In genomic region chr12:28863260-28863659, GRCm38 (mm10) we compare ENCODE assay signal across 12 mouse cellular contexts.
A peak's percentile ranks its signal among the peaks of the same experiment; 100 is the strongest.
DNase-seq lines count a peak whose midpoint lies in the region; ATAC-seq and TF ChIP-seq lines count a peak whose summit lies in the region.
"Had no signal": no experiment of that assay in that cellular context is flagged by ENCODE, and none has a peak within 500 bp of the region (broad histone marks: within the 10 kb centered on the region; RNA-seq: fewer than 3 reads in every experiment).

No protein-coding gene starts in this region.

- H3K9me3 ChIP-seq in G1E (replicated peaks): no peaks in the 10 kb centered on the region
- H3K9me3 ChIP-seq in intestine, embryonic 15.5 days: no peaks in the 10 kb centered on the region

- no peak for ATAC-seq in frontal cortex, adult (ENCODE audit: low TSS enrichment)
- ATAC-seq in G1E (ENCODE audit: extremely low read depth, insufficient number of reproducible peaks, low FRiP score, poor library complexity, severe bottlenecking): no peak
- ATAC-seq in intestine, embryonic 15.5 days: peak; percentile 76

- no peak overlapping the region for H3K4me2 ChIP-seq in intestine, embryonic 15.5 days (replicated peaks)
- H3K4me2 ChIP-seq: heart, embryonic 11.5 days had no signal

- TF ChIP-seq CTCF in layer of hippocampus, adult 2 months (conservative IDR thresholded peaks at IDR 0.05): no peak
- TF ChIP-seq CTCF in G1E (IDR thresholded peaks at IDR 0.05; ENCODE audit: low read depth, low read length): peak; percentile 6; the same call in 1 of the 2 replicates

- WGBS in intestine, embryonic 15.5 days: 52% methylated on average over 12 of the region's 12 CpGs

- DNase-seq in frontal cortex, postnatal 36 days (ENCODE audit: low spot score in 2 of 2): peak; percentile 40 to 45
- no peak for DNase-seq in layer of hippocampus, adult 2 months (ENCODE audit: low spot score in 2 of 2)
- DNase-seq in layer of hippocampus, adult 9-10 months (ENCODE audit: low spot score): no peak
- DNase-seq in G1E (ENCODE audit: low spot score): no peak
- no peak for DNase-seq in spleen, postnatal 4 days (ENCODE audit: low spot score in 2 of 2)
- no peak for DNase-seq in cerebellum, postnatal 14 days
- DNase-seq: B cell, adult 2 months; cerebellum, postnatal 36 days had no signal

- no peak overlapping the region for H3K4me3 ChIP-seq in layer of hippocampus, adult 2 months
- H3K4me3 ChIP-seq in G1E (ENCODE audit: low read depth, low read length): no peak overlapping the region
- no peak overlapping the region for H3K4me3 ChIP-seq in intestine, embryonic 15.5 days (replicated peaks)

- no peaks in the 10 kb centered on the region for H3K4me1 ChIP-seq in G1E (ENCODE audit: insufficient read depth, low read depth, low read length)
- peaks cover 4% of the 10 kb centered on the region; the same call in 1 of the 2 replicates for H3K4me1 ChIP-seq in intestine, embryonic 15.5 days (replicated peaks)

- H3K9ac ChIP-seq in intestine, embryonic 15.5 days: no peak overlapping the region

- no peaks in the 10 kb centered on the region for H3K27me3 ChIP-seq in G1E (ENCODE audit: insufficient read depth, low read length)
- H3K27me3 ChIP-seq in intestine, embryonic 15.5 days (replicated peaks): no peaks in the 10 kb centered on the region

- peak overlapping the region; percentile 90 for H3K27ac ChIP-seq in layer of hippocampus, adult 2 months
- H3K27ac ChIP-seq in intestine, embryonic 15.5 days: no peak overlapping the region
- H3K27ac ChIP-seq: macrophage had no signal

- H3K36me3 ChIP-seq in G1E (replicated peaks): peaks cover 85% of the 10 kb centered on the region
- no peaks in the 10 kb centered on the region for H3K36me3 ChIP-seq in intestine, embryonic 15.5 days

Comparison
In these comparisons a context has a peak if more than half of its experiments do, and no peak if none do; other contexts are left out.
1. DNase-seq: peak in frontal cortex, postnatal 36 days (2 of 2); none in layer of hippocampus, adult 2 months (0 of 2), layer of hippocampus, adult 9-10 months (single experiment), G1E (single experiment), spleen, postnatal 4 days (0 of 2) and cerebellum, postnatal 14 days (0 of 2).